Mouse (Mus musculus) adrenal gland, postnatal 14 days (tissue): ENCODE measurements around the gene Ap3d1. TPM values are rescaled to one million over a fixed set of nuclear protein-coding genes. Genes with fewer than 3 reads are reported as not detected.

ENCODE experiments used
- DNase-seq: peaks from one replicate; pipeline ENCODE4 v3.0.0; 2021; ENCODE audit warnings: mixed read lengths
- total RNA-seq: library from RNA; stranded (reverse); gene quantifications from 2 replicates; pipeline ENCODE4 v1.2.3, GENCODE M21; 2021

Gene Ap3d1
- total RNA-seq, 1 experiment from 2014 or later = 80.3 TPM

DNA sequence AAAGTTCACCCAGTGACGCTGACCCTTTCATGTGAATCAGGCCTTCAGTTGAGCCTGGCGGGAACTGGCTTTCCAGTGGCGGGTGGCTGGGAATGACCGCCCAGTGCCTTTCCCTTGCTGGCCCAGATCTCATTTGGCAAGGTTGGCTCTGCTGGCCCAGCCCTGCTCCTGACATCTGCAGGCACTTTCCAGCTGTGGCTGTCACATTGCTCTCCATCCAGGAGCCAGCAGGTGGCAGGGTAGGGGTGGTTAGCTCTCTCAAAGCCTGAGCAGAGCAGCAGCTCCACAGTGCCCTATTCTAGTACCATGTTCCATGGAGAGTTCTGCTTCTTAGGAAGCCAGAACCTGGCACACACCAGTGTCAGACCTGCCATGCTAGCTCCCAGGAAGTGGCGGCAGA, 15.7 kb upstream of the Ap3d1 start:
- DNase-seq = peak; percentile 92

DNA sequence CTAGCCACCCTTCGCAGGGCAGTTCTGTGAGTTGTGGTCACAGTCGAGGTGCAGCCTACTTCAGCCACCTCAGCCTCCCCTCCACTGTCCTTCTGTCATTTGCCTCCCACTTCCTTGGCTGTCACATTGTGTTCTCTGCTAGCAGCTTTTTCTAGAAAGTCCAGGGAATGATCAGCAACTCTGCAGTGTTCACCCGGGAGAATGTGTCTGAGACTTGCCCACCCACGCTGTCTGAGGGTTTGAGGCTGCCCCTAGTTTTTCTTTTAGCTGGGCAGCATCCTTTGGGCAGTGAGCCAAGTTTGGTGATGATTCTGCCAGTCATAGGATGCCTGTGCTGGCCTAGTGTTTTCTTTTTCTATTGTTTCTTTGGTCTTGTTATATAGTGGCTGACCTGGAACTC, 14.9 kb upstream of the Ap3d1 start:
- DNase-seq = peak; percentile 36

DNA sequence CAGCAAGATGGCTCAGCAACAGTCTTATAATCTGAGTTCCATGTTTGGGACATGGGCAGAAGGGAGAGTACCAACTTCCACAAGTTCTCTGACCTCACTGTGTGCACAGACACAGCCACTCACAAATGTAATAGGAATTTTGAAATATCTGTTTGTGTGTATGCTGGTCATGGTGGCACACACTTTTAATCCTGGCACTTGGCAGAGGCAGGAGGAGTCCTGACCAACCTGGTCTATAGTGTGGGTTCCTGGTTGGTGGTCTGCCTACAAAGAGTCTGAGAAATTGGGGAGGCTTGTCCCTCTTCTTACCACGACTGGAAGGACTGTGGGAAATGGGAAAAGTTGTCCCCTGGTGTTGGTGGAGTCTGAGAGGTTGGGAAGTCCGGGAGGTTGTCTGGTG, 14.4 kb upstream of the Ap3d1 start:
- no peak for DNase-seq

DNA sequence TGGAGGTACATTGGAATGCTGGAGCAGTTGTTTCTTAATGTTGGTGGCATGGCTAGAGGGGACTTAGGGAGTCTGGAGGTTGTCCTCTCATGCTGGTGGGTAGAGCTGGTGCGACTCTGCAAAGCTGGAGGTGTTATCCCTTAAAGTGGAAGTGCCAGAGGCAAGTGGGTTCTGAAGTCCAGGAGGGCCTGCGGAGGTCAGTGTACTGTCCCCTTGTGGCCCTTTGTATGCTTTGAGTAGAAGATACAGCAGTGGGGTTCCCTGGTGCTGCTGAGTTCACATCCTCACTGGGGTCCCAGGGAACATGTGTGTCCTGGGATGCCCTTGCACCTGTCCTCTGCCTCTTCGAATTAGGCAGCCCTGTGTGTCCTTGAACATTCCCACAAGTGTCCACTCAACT, 14.0 kb upstream of the Ap3d1 start:
- no peak for DNase-seq

DNA sequence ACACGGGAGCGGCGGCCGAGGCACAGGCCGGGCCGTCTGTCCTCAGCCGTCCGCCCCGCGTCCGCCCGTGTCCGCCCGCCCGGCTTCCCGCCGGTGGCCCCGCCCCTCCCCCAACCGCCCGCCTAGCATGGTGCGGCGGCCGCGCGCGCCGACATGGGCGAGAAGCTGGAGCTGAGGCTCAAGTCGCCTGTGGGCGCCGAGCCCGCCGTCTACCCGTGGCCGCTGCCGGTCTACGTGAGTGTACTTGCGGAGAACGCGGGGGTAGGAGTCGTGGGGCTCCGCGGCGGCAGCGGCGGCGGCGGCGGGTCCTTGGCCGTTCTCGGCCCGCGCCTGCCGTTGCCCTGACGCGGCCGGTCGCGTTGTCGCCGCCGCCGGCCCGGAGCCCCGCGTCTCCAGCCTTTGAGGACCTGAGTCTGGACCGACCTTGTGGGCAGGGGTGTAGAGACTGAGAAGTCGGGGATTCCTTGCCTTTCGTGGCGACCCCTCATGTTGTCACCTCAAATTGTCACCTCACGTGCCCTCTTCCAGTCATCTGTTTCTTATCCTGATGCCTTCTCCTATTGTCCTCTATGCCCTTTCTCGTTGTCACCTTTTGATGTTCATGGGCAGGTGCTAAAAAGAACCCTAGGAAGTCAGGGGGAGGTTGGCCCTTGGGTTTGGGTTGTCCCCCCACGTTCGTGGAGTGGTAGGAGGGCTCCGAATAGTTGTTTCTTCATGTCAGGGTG, 13.4 kb upstream of the Ap3d1 start:
- no peak for DNase-seq

DNA sequence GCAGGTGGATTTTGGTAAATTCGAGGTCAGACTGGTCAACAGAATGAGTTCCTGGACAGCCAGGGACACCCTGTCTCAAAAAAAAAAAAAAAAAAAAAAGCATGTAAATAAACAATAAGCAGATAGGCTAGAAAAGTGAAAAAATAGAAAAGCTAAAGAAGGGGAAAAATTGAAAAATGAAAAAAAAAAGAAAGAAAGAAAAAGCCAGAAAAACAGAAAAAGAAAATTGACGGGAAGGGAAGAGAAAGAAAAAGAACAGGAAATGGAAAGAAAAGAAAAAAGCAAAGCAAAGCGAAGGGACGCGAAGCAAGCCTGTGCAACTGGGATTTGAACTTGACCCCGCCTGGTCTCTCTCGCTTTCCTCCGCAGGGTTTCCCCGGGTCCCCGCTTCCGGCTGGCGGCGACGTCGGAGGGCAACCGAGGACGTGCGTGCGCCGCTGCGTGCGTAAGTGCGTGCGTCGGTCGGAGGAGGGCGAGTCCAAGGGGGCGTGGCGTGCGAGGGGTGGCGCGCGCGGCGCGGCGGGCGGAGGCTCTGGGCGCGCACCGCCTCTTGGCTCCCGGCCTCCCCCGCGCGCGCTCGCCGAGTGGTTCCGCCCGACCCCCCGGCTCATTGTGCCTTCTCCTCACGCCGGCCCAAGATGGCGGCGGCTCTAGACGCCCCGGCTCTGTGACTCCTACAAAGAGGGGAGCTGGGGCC, 12.7 kb upstream of the Ap3d1 start, which contains the start of gene Dot1l:
Gene Dot1l (plus strand): TSS at position 613 of the 697 bp plus-strand sequence.
- DNase-seq = peak; percentile 100

DNA sequence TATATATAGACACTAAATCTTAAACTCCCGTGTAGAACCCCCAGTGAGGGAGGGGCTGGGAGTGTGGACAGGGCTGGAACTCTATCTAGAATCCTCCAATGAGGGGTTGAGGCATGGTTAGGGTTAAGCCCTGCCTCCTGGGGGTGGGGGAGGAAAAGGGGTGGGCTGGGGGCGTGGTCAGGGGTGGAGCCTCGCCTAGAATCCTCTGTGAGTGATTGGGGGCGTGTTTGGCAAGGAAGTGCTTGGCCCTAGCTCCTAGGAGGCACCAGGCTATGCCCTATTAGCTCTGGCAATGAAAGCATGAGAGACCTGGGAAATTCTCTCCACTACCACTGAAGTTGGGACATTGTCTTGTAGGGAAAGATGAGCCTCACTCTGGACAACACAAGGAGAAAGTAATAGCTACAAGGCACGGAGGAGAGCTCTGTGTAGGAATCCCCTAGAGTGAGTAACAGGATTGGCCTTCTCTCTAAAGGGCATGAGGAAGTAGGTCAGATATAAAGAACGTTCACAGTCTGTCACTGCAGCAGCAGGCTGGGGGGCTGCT, 10.1 kb upstream of the Ap3d1 start:
- peak; percentile 91 for DNase-seq

DNA sequence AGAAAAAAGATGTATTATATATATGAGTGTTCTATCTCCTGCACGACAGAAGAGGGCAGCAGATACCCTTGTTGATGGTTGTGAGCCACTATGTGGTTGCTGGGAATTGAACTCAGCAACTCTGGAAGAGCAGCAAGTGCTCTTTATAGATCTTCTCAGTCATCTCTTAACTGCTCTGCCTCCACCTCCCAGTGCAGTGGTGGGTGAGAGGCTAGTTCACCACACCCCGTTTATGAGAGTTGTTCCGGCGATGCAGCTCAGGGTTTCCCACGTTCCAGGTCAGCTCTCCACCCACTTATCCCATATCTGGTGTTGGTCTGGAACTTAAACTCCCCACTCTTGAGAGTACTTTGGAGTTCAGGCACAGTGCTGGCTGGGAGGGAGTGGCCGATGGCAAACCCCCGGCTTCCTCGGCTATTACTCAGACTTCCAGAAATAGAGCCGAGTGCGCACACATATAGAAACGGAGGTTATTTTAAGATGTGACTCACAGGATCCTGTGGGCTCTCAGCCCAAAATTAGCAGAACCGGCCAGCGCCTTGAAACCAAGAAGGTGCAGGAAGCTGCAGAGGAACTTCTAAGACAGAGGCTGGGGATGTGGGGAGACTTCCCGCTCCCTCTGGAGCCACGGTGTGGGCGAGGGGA, 9.2 kb upstream of the Ap3d1 start:
- DNase-seq = peak; percentile 78

DNA sequence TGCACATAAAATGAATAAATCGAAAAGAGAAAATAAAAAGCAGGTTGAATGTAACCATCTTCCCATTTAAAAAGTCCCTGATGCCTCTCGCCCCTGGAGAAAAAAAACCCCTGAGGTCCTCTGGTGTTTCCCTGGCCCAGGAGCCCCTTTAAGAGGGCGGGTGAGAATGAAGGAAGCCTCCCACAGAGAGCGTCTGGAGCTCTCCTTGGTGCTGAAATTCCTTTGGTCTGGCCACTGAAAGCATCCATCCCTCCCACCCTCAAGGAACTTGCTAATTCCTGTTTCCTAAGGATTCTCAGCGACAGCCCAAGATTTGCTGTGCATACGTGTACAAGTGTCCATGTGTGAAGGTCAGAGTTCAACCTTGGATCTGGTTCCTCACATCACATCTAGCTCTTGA, 6.5 kb upstream of the Ap3d1 start:
- DNase-seq = peak; percentile 83

DNA sequence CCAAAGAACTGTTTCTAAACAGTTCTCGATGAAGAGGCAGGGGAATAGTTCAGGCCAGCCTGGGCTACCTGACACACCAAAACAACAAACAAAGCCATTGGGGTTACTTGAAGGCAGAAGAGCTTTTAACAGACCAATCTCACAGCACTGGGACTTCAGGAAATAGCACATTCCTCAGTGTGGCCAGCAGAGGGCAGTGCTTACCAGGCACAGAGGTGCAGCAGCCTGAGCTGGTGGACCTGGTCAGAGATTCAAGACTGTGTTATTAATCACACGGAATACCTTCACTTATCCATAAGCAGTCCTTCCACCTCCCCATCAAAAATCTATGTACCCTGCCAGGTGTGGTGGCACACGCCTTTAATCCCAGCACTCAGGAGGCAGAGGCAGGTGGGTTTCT, 5.3 kb upstream of the Ap3d1 start:
- DNase-seq = peak; percentile 91

DNA sequence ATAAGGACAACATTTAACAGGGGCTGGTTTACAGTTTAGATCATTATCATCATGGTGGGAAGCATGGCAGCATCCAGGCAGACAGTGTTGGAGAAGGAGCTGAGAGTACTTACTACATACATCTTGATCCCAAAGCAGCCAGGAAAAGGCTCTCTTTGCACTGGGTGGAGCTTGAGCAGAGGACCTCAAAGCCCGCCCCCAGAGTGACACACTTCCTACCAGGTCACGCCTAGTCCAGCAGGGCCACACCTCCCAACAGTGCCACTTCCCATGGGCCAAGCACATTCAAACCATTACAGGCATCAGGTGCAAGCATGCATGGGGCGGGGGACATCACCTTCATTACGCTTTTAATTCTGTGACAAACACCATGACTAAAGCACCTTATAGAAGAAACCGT, 2.2 kb upstream of the Ap3d1 start:
- peak; percentile 86 for DNase-seq

DNA sequence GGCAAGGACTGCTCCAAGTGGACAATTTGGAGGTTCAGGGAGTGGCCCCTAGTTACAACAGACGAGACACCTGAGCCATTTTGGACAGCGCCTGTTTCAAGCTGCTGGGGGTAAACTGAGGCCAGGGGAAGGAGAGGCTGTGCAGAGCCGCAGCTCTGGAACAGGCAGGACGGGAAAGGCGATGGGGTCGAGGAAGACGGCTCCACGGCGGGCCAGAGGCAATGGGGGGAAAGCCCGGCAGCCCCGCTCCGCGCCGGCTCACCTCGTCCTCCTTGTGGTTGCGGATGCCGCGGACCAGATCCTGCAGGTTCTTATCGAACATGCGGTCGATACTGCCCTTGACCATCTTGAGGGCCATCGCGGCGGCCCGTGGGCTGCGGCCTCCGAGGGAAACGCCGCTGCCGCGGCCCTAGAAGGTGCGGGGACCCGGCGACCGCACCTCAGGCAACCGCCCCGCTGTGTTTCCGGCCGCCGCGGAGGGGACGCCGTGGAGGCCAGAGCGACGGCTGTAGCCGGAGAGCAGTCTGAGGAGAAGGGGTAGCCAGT, 357 bp downstream of the Ap3d1 start:
- DNase-seq = no peak

DNA sequence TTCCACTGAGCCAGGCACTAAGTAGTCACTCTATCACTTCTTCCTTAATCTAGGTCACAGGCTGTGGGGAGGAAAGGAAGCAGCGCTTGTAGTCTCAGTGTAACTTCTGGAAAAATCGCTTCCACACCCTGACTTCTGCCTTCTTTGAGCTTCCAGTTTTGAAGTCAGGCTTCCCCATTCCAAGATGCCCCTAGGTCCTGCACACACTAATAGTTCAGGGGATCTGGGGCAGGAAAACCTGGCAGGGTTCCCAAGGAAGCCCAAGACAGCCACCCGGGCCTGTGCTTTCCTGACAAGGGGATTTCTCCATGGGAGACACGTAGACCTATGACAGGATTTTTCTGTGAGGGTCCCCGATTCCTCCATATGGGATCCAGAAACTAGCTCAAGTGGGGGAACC, 918 bp downstream of the Ap3d1 start:
- DNase-seq = peak; percentile 48

DNA sequence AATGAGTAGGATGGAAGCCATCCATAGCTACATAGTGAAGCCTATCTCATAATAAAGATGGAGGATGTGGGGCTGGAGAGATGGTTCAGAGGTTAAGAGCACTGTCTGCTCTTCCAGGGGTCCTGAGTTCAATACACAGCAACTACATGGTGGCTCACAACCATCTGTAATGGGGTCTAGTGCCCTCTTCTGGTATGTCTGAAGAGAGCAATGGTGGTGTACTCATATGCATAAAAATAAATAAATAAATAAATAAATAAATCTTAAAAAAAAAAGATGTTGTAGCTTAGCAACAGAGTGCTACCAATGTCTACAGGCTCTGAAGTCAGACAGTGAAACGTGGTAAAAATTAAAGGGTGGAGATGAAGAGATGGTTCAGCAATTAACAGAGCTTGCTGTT, 3.4 kb downstream of the Ap3d1 start:
- DNase-seq = no peak

DNA sequence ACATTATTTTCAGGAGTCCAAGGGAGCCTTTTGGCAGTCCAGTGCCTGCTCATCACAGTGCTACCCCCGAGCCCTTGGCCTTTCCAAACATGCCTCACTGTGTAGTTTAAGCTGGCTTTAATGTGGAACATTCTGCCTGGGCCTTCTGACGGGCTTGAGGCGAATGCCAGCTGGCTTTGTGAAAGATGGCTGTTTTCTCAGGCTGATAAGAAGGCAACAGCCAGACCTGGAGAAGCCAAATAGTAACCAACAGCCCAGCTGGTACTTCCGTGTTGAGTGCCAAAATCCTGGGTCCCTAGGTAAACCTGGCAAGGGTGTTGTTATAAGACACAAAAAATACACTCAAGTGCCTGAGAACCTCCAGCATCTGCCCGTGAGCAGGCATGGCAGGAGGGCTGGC, 5.3 kb downstream of the Ap3d1 start:
- DNase-seq = peak; percentile 63

DNA sequence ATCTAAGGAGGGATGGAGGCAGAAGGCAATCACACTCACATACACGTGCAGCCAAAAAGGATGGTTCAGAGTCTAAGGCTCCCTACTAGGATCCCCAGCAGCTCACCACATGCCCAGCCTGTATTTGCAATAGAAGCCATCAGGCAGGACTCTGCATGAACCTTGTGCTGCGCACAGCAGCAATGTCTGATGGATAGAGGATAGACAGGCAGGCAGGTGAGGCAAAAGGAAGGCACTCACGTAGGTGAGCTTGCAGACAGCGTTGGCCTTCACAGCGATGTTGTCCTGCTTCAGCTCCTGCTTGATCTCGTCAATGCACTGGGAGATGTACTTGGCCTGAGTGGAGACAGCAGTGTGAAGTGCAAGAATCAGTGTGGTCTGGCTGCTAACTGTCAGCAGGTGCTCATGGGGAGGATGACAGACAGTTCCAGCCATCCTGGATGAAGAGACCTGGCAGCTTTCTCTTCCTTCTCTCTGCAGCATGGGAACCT, 9.4 kb downstream of the Ap3d1 start:
- DNase-seq = no peak

DNA sequence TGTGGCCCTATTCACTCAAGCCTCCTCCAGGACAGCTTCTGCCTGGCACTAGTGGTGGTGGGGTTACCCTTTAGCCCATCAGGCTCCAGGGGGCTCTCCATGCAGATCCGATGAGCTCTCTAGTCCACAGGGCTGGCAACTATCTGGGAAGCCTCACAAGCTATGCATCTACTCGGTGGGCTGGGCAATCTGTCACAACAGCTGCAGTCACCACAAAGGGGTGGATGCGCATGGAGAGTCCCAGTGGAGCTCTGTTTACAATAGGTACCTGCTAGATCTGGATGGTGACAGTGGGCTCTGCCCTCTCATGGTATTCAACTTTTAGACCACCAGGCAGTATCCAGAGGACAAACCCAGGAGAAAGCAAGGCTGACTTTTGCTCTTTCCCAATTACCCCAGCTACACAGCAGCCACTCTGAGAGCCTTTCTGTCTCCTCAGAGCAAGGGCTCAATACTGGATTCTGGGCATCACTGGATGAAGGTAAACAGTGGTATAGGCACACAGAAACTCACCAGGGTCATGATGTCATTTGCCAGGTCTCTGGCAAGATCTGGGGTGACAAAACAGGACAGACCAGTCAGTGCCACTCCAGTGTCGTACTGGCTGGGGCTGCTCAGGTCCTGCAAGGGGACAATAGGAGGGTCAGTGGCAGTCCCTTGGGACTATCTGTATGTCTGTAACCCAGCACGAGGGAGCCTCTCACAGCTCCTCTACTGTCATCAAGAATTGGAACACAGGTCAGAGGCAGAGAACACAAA, 14.5 kb downstream of the Ap3d1 start:
- no peak for DNase-seq

DNA sequence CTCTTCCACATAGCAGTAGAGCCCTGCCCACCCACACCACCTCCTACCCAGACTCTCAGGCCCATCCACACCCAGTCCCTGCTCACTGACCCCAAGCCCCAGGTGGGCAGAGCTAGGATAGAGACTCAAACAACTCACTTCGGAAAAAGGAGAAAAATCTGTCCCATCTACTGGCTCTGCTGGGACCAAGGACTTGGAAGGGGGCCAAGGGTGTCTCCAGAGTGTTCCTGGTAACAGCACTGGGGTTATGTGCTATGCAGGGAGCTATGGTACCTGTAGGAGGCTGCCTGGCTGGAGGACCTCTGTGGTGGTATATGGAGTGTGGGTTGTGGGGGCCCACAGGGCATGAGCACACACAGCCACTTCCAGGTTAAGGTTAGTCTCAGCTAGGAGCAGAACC, 24.8 kb downstream of the Ap3d1 start:
- peak; percentile 82 for DNase-seq

DNA sequence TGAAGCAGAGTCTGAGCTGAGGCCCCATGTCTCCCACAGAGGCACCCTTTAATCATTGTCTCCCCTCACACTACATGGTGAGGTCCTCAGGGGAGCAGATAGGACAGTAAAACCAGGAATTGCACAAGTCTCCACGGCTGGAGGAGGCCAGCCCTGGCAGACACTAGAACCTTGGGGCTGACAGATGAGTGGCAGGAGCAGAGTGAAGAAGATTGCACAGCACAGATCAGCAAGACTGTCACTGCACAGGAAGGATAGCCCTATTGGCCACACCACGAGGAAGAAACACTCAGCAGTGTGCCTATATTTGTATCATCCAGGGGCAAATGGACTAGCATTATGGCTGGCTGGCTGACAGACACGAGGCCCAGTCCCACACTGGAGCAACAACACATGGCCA, 31.2 kb downstream of the Ap3d1 start:
- no peak for DNase-seq

DNA sequence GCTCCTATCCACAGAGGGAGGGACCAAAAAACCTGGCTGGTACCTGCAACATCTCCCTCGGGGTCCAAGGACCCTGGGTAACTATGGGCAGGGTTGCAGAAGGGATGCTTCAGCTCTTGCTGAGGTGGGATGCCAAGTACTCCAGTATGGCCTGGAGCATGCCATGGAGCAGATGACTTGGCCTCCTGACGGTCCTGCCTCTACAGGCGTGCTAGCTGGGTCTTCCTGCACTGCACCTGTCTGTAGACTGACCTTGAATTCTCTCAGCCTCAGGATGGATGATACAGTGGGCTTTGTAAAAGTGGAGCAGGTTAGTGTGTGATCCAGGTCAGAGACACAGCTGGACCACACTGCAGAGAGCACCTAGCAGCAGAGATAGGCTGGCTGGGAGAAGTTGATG, 36.6 kb downstream of the Ap3d1 start:
- DNase-seq = no peak

DNA sequence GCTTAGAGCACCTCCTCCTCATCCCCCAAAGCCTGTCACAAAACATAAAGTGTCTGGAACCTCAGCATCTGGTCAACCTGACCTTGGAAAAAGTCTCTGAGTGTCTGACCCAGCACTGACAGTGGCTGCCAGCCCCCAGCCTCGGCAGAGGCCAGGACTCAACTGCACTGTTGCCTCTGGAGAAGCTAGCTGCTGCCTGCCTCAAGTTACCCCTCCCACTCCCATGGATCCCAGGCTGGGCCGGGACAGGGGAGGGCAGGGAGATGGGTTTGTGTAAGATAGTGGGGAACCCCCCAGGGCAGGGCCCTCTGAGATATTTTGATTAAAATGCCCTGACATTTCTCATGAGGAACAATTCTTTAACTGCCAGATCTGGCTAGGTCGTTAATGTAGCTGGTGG, 37.0 kb downstream of the Ap3d1 start:
- DNase-seq = no peak

DNA sequence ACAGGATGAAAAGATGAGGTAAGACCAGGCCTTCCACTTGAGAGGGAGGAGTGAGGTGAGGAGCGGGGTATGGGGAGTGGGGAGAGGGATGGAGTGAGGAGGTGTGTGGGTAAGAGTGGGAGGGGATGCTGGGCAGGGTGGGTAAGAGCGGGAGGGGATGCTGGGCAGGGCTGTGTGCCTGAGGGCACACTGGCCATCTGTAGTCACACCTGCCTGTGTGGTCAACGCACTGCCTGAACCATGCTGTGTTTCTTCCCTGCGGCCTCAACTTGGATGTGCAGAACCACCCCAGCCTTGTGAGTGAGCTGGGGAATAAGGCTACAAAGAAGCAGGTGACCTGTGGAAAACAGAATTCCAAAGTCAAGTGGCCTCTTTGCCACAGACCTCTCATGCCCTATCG, 37.6 kb downstream of the Ap3d1 start:
- DNase-seq = no peak
